Mouse (Mus musculus) kidney, embryonic 15.5 days (tissue): ENCODE data around the gene Sowahb. TPM values are rescaled to one million over a fixed set of nuclear protein-coding genes. Genes with fewer than 3 reads are reported as not detected.

ENCODE experiments used
- ATAC-seq: fragments of 200-750 bp; cut with Nextera tagmentation; replicated peaks from 2 replicates; pipeline ENCODE4 v1.8.0; 2017; ENCODE audit warnings: moderate TSS enrichment; ENCODE audit not compliant: low FRiP score
- H3K27ac ChIP-seq: fragments of 300-500 bp; sonication (generic); 2 replicates; pipeline ENCODE4 v1.5.1; 2015; ENCODE audit warnings: mild to moderate bottlenecking, inconsistent platforms
- H3K27me3 ChIP-seq: fragments of 300-500 bp; sonication (generic); 2 replicates; pipeline ENCODE4 v1.6.1; 2015; ENCODE audit warnings: inconsistent platforms
- H3K36me3 ChIP-seq: fragments of 300-500 bp; sonication (generic); 2 replicates; pipeline ENCODE4 v1.6.1; 2015; ENCODE audit warnings: inconsistent platforms
- H3K4me1 ChIP-seq: fragments of 300-500 bp; sonication (generic); 2 replicates; pipeline ENCODE4 v1.6.1; 2015; ENCODE audit warnings: inconsistent platforms
- H3K4me2 ChIP-seq: fragments of 300-500 bp; sonication (generic); 2 replicates; pipeline ENCODE4 v1.6.1; 2015; ENCODE audit warnings: moderate library complexity, mild to moderate bottlenecking, inconsistent platforms
- H3K4me3 ChIP-seq: fragments of 300-500 bp; sonication (generic); replicated peaks from 2 replicates; pipeline ENCODE4 v1.5.1; 2015; ENCODE audit warnings: mild to moderate bottlenecking, inconsistent platforms
- H3K9ac ChIP-seq: fragments of 300-500 bp; sonication (generic); 2 replicates; pipeline ENCODE4 v1.6.1; 2015; ENCODE audit warnings: mild to moderate bottlenecking, inconsistent platforms
- H3K9me3 ChIP-seq: fragments of 300-500 bp; sonication (generic); replicated peaks from 2 replicates; pipeline ENCODE4 v1.6.1; 2016; ENCODE audit warnings: inconsistent platforms
- WGBS: fragments of 180-500 bp; shearing (Covaris S2); methylation state at CpG from one replicate; pipeline ENCODE4 v1.1.7; 2015; ENCODE audit warnings: mixed read lengths; 5-methylcytosine and 5-hydroxymethylcytosine counted together
- polyA plus RNA-seq: library from polyadenylated mRNA; unstranded; fragments of >200 nt; fragmentation: Nextera tagmentation; extraction: Ambion mirVana; gene quantifications from 2 replicates; pipeline ENCODE4 v1.2.1, GENCODE M21; 2015

Sowahb gene
- polyA plus RNA-seq, 1 experiment from 2014 or later = 1.4 TPM

DNA sequence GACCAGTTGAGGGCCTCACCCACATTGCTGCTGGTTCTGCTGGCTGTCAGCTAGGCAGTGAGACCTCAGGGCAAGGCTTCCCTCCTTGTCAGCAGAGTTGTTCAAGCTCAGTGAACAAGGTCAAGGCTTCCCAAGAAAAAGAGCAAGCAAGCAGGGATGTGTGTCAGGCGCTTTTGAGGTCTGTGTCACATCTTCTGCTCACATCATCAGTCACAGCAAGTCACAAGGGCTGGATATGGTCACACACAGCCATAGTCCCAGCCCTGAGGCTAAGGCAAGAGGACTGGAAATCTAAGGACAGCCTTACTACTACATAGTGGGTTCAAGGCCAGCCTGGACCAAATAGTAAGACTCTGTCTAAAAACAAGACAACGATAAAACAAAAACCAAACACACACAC lies 50.0 kb downstream of the Sowahb start:
- WGBS = 64% methylated on average over 2 of the region's 2 CpGs
- Histone ChIP-seq H3K4me1 (peaks cover 40% of the 10 kb centered on the region), H3K36me3 (no peaks in the 10 kb centered on the region), H3K27ac (no peak overlapping the region), H3K9ac (no peak overlapping the region), H3K4me3 (no peak overlapping the region), H3K27me3 (no peaks in the 10 kb centered on the region), H3K4me2 (no peak overlapping the region), H3K9me3 (no peaks in the 10 kb centered on the region)
- ATAC-seq = no peak

DNA sequence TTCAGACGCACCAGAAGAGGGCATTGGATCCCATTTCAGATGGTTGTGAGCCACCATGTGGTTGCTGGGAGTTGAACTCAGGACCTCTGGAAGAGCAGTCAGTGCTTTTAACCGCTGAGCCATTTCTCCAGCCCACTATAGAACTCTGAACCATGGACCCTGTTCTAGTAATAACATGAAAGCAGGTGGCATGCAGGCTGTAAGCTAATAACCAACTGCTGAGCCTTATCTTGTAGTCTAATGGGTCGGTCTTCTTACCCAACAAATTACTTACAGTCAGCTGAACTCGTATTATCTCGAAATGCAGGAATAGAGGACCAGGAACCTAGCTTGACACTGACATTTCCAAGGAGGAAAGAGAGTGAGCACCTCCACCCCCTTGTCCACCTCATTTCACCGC lies 50.5 kb downstream of the Sowahb start:
- no peak for ATAC-seq

DNA sequence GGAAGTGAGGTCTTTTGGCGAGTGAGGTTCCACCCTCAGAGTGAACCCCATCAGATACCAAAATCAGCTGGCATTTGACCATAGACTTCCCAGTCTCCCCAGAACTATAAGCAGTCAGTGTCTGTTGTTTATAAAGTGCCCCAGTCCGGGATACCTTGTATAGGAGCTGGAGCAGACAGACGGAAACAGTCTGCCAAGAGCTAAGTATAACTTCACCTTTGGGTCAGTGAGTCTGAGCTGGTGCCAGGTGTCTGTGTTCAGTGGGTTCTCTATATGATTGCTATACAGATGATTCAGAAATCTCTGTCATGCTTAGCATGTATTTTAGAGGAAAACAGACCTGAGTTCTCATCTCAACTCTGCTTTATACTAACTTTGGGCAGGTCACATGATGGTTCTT lies 52.7 kb downstream of the Sowahb start:
- ATAC-seq = no peak
- no peak overlapping the region for H3K4me2 ChIP-seq
- H3K27ac ChIP-seq = no peak overlapping the region
- H3K9me3 ChIP-seq = no peaks in the 10 kb centered on the region
- H3K27me3 ChIP-seq = no peaks in the 10 kb centered on the region
- H3K9ac ChIP-seq = no peak overlapping the region
- no peak overlapping the region for H3K4me3 ChIP-seq
- peaks cover 44% of the 10 kb centered on the region for H3K4me1 ChIP-seq
- WGBS = 79% methylated on average over 3 of the region's 3 CpGs
- H3K36me3 ChIP-seq = no peaks in the 10 kb centered on the region

More for the DNA sequence above, 50.5 kb downstream of the Sowahb start:
- 84% methylated on average over 6 of the region's 6 CpGs for WGBS
- H3K9me3 ChIP-seq = no peaks in the 10 kb centered on the region
- H3K27me3 ChIP-seq = no peaks in the 10 kb centered on the region
- H3K27ac ChIP-seq = no peak overlapping the region
- H3K4me2 ChIP-seq = no peak overlapping the region
- H3K4me3 ChIP-seq = no peak overlapping the region
- no peak overlapping the region for H3K9ac ChIP-seq
- H3K4me1 ChIP-seq = peaks cover 40% of the 10 kb centered on the region
- H3K36me3 ChIP-seq = no peaks in the 10 kb centered on the region

Other genes starting within 250 kb of the Sowahb start
- gene Sept11, start 48.4 kb upstream of the Sowahb start, polyA plus RNA-seq = 221 and 222 TPM in 2 replicates
- 111 and 124 TPM in 2 replicates for gene Ccni, start 161.5 kb upstream of the Sowahb start, polyA plus RNA-seq
- 2.0 and 2.5 TPM in 2 replicates for gene 2010109A12Rik, start 161.5 kb upstream of the Sowahb start, polyA plus RNA-seq
- 63.8 and 65.7 TPM in 2 replicates for gene Ccng2, start 222.2 kb upstream of the Sowahb start, polyA plus RNA-seq